Mouse (Mus musculus) G1E (cell line): ENCODE measurements around the gene Pemt.

Source experiments
- CTCF ChIP-seq: IDR thresholded peaks from 2 replicates; pipeline ENCODE4 v1.5.1; 2012; ENCODE audit warnings: low read depth, low read length, inconsistent platforms, mixed read lengths
- GATA2 ChIP-seq: IDR thresholded peaks from 2 replicates; pipeline ENCODE4 v1.6.1; 2012; ENCODE audit warnings: low read depth, low read length, inconsistent platforms, borderline replicate concordance
- POLR2AphosphoS5 ChIP-seq: IDR thresholded peaks from 2 replicates; pipeline ENCODE4 v1.6.1; 2012; ENCODE audit warnings: low read depth, low read length, inconsistent platforms; ENCODE audit not compliant: insufficient replicate concordance
- TAL1 ChIP-seq: conservative IDR thresholded peaks from 2 replicates; pipeline ENCODE4 v1.6.1; 2012; ENCODE audit warnings: low read depth, low read length, inconsistent platforms, mixed read lengths

DNA sequence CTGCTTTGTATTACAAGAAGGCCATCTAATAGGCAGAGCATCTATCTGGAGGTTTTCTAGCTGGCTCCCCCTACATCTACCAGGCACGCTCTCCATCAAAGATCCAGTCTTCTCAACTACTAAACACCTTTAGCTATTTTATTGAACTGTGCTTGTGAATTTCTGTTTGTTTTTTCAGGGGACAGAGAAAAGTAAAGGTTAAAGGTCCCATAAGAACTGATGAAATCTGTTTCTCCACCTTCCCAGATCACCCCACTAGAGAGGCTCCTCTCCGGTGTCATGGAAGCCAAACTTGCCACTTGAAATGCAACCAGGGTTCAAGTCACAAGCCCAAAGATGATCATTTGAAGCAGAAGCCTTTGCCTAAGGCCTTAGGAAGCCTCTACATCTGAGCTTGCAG lies 2.6 kb upstream of the Pemt start:
- TF ChIP-seq TAL1 = no peak
- TF ChIP-seq CTCF = no peak
- no peak for TF ChIP-seq POLR2AphosphoS5
- TF ChIP-seq GATA2 = no peak
